Mouse (Mus musculus) splenic B cell, adult 2 months (primary cell): ENCODE data around the gene Snx11.

Experiments used
- DNase-seq: peaks from one replicate; pipeline ENCODE4 v3.0.0-alpha.2; 2011; ENCODE audit warnings: low read depth, low spot score
- H3K27me3 ChIP-seq: 2 replicates; pipeline ENCODE4 v1.6.1; 2012; ENCODE audit warnings: mild to moderate bottlenecking, low read length, moderate library complexity, mixed read lengths; ENCODE audit not compliant: control insufficient read depth, poor library complexity, insufficient read depth, severe bottlenecking
- H3K36me3 ChIP-seq: 2 replicates; pipeline ENCODE4 v1.6.1; 2012; ENCODE audit warnings: mild to moderate bottlenecking, low read length, moderate library complexity, mixed read lengths; ENCODE audit not compliant: control insufficient read depth, poor library complexity, insufficient read depth, severe bottlenecking

Snx11 gene

DNA sequence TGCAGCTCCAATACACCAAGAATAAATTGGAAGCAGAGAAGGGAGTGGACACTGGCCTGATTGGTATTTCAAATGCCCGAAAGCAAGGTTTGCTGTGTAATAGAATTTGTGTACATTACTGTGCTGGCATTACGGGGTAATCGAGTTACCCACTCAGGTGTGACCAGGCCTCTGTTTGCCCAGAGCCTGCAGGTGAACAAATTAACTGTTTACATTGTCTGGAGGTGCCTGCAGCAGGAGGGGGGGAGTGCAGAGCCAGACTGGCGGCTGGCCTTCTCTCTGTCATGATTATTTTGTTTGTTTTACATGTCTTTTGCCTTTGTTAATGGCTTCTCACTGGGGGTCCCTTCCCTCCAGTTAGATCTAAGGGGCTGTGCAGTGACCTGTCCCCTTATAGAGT, 44.7 kb downstream of the Snx11 start:
- DNase-seq: no peak
- no peaks in the 10 kb centered on the region for H3K36me3 ChIP-seq
- H3K27me3 ChIP-seq: 0 out of 2 replicates have a peak, but pooled peaks cover 2% of the 10 kb centered on the region

- Histone ChIP-seq H3K27me3 (0 out of 2 replicates have a peak, but pooled peaks cover 2% of the 10 kb centered on the region), H3K36me3 (no peaks in the 10 kb centered on the region)
- no peak for DNase-seq
These were observed 47.0 kb downstream of the Snx11 start for GRCm38 (mm10) chr11:96730327-96730726.

DNA sequence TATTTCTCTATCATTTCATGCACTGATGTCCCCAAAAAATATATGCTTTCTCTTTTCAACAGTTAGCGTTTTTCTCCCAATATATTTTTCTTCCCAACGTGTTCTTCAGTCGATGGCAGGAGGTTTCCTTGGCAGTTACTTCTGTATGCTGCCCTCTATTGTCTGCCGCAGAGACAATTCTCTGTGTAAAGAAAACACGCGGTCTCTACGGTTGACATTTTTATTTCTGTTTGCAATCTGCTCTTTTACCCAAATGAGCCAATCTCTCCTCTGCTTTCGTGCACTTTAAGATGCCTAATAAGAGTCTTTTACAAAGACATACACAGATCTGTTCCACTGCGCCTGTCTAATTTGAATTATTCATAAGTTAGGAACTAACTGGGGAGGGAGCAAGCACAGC, 47.9 kb downstream of the Snx11 start:
- Histone ChIP-seq H3K36me3 (no peaks in the 10 kb centered on the region), H3K27me3 (no peaks in the 10 kb centered on the region)
- no peak for DNase-seq

DNA sequence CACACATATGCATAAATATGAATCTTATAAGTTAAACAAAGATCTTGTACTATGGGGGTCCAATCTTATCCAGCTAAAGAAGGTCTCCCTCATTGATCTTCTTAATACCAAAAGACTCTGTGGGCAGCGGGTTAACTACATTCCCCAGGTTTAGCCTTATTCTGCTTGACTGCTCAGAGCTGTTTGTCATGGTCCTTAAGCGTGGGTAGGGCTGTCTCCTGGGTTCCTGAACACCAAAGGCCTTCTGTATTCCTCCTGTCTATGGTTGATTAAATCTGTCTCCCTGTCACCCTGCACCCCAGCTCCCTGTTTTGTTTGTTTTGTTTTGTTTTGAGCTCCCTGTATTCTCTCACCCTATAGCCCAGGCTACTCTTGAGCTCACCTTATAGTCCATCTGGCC, 48.8 kb downstream of the Snx11 start:
- Histone ChIP-seq H3K36me3 (no peaks in the 10 kb centered on the region), H3K27me3 (no peaks in the 10 kb centered on the region)
- no peak for DNase-seq

GRCm38 (mm10) chr11:96725833-96726232, 51.5 kb downstream of the Snx11 start:
- no peaks in the 10 kb centered on the region for H3K36me3 ChIP-seq
- no peak for DNase-seq
- no peaks in the 10 kb centered on the region for H3K27me3 ChIP-seq

DNA sequence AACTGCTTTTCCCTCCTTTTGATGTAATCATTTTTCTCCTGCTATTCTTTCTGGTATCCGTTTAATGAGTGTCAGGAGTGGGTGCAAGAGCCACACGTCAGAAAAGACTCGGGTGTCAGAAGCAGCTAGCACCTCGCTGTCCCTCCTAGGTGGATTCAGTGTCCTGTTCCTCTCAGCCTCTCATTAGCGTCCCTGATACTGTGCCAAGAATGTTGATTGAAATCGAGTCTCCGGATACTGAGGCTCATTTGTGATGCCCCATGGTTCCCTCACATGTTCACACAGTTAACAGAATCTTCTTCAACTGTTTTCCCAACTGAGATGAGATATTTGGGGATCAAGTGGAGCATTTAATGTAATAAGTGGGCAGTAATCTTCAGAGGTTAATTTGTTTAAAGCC, 58.8 kb downstream of the Snx11 start:
- no peak for DNase-seq
- Histone ChIP-seq H3K36me3 (no peaks in the 10 kb centered on the region), H3K27me3 (no peaks in the 10 kb centered on the region)
